Mouse (Mus musculus) A20 (cell line): Measurements from ENCODE around the gene Rpl24.
"Not testable (repeated sequence)": the region's sequence is repeated elsewhere in the genome, so short reads cannot be mapped to it uniquely, and the experiment has no call there.

Experiments used
- DNase-seq: peaks from one replicate; pipeline ENCODE4 v3.0.0-alpha.2; 2011; ENCODE audit warnings: low read depth, low spot score

The Rpl24 gene

DNA sequence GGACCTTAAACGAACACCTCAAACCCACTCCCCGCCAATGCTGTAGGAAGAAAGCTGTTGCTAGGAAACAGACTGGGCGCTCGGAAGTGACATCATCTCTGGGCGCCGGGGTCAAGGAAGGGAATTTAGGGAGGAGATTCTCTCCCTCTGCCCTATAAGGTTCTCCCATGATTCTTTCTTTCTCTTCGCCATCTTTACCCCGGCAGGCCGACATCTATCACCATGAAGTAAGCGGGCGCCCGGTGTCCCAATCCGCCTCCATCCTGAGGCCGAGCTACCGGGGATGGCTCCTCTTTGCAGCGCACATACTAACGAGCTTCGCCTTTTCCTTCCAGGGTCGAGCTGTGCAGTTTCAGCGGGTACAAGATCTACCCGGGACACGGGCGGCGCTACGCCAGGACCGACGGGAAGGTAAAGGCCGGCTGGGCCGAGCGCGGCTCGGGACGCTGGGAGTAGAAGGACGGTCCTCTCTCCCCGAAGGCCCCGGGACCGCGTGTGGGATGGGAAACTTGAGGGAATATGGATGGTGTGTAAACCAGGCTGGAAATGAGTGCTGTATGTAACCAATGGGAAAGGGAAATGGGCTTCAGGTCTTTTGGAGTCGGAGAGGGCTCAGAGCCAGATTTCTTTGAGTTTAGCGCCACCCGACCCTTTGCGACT is at the start of gene Rpl24:
Gene Rpl24 (plus strand): TSS at position 64 of the 660 bp plus-strand sequence.
- DNase-seq: peak; percentile 93

DNA sequence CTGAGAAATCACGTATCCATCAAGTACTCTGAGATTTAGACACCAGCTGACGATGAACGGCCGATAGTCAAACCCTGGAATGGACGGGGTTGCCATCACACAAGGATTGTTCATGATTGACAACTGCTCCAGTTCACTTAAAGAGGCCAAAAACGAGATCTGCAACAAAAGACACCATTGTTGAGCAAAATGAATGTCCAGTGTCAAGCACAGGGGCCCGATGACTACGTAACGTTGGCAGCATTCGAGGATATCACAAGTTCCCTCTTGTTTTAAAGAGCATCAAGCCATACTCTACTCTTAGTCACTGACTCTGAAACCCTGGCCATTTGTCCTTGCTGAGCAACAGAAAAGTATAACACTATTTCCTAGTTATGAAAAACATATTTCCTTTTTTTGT is 44.0 kb upstream of the Rpl24 start:
- no peak for DNase-seq

DNA sequence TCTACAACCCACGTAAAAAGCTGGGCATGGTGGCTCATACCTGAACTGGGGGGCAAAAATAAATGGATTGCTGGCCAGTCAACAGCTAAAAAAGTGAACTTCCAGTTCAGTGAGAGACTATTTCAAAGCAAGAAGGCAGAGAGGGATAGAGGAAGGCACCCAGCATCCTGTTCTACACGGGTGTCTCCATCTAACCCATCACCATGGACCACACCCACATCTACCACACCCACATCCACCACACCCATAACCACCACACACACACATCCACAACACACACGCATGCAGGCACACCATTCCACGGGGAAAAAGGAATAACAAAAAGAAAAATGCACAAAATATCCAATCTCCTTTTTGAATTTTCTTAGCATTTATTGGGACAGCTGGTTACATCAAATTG is 42.1 kb upstream of the Rpl24 start:
- DNase-seq: no peak

DNA sequence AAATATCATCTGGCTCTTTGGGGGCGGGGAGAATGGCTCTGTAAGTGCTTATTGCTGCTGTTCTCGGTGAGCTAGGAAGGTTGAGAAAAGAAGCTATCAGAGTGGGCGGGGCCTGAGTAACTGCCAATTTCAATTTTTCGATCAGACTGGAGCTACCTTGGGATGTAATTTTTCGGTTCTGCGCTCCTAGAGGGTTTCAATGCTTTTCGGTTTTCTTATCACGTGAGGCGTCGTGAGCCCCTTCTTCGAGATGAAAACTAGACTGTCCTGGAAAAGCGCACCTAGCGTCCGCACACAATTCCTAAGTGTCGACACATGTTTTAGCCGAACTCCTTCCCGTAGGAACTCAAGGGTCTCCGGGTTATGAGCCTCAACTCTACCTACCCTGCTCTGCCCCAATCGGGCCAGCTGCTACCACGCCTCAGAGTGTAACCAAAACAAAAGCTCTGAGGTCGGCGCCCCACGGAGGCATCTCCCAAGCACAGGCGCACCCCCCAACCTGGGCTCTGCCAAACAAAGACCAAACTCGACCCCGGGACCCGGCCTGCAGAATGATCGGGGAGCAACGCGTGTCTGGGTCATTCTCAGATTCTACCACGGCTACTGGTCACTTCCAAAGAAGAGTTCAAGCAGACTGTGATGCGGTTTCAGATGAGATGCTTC is 32.3 kb upstream of the Rpl24 start:
- peak; percentile 63 for DNase-seq

DNA sequence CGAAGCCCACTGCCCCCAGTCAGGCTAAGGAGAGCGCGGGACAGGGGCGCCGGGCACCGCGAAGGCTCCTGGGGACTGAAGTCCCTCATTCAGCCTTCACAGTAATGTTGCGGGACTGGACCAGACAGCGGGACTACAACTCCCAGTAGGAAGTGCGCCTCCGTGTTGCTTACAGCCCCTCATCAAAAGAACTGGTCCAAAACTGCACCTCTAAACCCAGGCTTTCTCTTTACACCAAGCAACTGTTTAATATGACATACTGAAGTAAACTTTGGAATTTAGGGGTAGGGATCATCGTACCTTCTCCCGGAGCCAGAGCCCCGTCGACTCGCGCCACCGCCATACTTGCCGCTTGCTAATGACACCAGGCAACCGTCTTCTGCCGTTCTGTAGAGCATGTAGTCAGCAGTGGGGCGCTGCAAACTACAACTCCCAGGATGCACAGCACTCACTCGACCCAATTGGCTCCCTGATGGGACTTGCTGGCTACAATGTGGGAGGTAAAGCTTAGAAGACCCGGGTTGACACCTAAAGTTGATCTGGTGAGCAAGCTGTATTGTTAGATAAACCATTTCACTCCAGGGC is 31.5 kb upstream of the Rpl24 start, which contains the start of gene Cep97:
Gene Cep97 (minus strand): TSS at position 403 of the 585 bp plus-strand sequence.
- DNase-seq: peak; percentile 97

DNA sequence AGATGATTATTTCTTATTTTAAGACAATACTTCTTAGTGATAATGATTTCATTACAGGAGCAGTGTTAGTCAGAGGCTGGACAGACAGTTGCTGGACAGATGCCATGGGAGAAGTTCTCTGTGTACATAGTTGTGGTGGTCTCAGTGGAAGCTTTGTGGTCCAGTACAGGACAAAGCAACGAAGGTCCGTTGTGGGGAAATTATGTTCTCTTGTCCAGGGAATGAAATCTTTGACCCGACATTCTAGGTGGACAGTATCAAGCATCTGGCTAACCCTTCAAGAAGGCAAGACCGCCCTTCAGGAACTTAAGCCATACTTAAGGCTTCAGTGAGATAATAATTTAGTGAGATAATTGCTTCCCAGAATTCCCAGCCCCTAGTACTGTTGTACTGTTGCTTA is 27.3 kb upstream of the Rpl24 start:
- DNase-seq: no peak

DNA sequence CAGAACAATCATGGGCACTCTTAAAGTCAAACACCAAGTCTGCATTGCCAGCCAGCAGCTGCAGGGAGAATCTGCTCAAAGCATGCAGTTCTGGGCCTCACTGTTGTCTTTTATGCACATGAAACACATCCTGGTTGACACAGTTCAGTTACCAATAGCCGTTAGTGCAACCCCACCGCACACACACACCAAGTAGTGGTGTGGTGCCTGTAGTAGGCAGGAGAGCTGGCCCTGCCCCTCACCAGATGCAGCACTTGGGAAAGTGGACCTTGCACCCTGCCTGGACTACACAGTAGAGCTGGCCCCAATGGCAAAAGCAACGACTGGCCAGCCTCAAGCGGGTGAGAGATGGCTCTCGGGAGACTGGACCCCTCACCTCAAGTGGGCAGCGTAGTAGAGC is 26.4 kb upstream of the Rpl24 start:
- DNase-seq: no peak

DNA sequence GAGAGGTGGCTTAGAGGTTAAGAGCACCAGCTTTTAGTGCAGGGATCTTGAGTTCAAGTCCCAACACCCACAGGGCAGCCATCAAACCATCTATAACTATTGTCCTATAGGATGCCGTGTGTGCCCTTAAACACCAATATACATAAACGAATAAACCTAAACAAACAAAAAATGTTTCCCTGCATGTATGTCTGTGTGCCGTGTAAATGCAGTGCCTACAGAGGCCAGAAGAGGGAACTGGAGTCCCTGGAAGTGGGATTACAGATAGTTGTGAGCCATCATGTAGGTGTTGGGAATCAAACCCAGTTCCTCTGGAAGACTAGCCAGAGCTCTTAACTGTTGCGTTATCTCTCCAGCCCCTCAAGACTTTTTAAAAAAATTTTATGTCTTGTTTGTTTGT is 25.3 kb upstream of the Rpl24 start:
- DNase-seq: no peak

DNA sequence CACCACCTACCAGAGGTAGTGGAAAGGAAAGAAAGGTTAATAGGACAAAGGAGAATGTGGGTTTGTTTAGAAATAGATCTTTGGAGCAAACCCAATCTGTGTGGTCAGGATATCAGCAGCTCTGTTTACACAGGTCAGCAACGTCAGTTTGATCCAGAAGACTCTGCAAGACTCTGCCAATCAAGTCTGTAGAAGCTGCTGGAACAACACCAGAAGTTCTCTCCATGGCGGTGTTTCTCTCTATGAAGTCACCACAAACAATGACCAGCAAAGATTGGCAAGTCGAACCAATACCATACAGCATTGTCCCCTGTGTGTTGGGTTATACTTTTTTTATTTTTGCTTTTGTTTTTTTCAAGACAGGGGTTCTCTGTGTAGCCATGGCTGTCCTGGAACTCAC is 18.8 kb upstream of the Rpl24 start:
- no peak for DNase-seq

DNA sequence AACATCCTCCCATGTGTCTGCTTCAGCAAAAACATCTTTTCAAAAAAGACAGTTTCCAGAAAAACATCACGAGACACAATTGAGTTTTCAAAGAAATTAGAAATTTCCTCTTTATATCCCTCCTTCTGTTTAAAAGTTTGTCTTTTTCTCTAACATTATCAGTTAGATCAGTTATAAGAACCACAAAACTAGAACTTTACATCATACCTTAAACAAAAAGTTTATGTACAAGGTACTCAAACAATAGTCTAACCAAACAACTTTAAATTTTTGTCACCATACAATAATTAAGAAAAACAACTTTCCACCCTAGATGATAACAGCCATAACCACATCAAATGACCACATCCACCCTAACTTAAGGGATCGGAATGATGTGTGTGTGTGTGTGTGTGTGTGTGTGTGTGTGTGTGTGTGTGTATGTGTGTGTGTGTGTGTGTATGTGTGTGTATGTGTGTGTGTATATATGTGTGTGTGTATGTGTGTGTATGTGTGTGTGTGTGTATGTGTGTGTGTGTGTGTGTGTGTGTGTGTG is 18.1 kb upstream of the Rpl24 start:
- not testable (repeated sequence) for DNase-seq

DNA sequence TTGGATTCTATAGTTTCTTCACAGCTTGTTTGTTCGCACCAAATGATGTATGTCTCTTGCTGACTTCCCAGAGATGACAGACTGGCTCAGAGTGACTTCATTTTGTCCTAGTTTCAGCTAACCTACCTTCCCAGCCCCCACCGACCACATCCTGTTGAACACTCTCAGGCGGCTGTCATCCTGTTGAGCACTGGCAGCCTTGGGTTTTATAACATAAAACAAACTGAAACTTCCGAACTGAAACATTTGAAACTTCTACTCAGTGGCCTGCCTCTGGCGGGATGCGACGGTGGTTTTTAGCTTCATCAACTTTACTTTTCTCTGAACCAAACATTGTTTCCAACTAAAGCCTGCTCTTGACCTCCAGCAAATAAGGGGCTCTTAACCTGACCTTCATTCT is 17.1 kb upstream of the Rpl24 start:
- peak; percentile 88 for DNase-seq

DNA sequence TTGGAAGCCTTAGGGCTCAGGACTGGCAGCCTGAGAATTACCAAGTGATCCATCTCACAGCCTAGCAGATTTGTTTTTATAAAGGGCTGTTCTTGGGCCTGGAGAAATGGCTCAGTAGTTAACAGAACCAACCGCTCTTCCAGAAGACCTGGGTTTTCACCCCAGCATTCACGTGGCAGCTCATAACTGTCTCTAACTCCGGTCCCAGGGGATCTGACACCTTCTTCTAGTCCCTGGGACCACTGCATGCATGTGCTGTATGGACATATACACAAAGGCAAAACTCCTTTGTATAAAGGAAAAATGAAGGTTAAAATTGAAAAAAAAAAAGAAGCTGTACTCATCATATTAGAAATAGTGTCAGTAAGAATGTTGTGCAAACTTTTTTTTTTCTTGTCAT is 15.6 kb upstream of the Rpl24 start:
- DNase-seq: peak; percentile 56

DNA sequence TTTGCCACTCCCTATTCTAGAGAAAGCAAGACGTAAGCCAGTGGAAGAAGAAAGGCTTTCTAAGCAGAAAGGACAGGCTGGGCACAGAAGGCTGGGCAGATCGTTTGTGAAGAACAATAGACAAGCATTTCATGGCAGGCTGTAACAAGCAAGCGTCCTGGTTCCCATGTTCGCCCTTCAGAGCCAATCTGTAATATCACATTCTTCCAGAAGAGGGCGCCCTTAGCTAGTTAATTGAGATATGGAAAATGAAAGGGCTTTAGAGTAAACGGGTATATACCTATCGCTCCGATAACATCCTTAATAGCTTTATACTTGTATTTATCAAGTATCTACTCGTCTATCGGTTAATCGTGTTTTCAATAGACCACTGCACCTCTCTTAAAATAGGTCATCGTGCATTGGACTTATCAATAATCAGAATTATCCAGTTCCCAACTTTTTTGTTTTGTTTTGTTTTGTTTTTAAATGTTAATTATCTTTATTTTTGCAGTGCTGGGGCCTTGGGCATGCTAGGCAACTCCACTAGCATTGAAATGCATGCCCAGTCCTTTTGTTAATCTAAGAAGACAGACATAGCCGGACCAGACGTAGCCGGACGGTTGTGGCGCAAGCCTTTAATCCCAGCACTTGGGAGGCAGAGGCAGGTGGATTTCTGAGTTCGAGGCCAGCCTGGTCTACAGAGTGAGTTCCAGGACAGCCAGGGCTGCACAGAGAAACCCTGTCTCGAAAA is 15.0 kb upstream of the Rpl24 start:
- DNase-seq: peak; percentile 96

DNA sequence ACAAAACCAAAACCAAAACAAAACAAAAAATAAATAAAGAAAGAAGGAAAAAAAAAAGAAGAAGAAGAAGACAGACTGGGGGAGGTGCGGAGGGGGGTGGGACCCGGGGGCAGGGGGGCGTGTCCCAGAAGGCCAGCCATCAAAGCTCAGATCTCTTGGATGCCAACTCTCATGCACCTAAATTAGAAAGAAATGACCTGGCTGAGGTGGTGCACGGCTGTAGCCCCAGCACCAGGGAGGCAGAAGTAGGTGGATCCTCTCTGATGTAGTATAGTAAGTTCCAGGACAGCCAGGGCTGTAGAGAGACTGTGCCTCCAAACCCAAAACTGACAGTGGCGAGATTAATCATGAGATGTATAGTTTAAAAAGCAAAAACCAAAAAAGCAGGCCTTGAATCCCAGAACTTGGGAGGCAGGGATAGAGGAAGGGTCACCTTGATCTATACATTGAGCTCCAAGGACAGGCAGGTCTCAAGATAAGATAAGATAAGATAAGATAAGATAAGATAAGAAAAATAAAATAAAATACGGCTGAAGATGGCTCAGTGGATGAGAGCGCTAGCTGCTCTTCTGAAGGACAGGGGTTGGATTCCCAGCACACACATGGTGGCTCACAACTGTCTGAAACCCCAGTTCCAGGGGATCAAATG is 14.3 kb upstream of the Rpl24 start:
- DNase-seq: peak; percentile 50

DNA sequence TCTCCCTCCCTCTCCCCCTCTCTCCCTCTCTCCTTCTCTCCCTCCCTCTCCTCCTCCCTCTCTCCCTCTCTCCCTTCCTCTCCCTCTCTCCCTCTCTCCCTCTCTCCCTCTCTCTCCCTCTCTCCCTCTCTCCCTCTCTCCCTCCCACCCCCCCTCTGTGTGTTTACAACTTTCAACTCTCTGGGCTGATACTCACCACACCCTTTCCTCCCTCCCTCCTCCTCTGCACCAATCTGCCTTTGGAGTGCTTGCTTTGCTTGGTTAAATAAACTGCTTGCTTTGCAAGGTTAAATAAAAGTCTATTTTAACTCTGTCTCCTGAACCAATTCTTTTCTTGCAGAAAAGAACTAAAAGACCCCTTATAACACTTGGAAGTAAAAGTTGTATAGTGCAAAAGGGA is 13.3 kb upstream of the Rpl24 start:
- no peak for DNase-seq

DNA sequence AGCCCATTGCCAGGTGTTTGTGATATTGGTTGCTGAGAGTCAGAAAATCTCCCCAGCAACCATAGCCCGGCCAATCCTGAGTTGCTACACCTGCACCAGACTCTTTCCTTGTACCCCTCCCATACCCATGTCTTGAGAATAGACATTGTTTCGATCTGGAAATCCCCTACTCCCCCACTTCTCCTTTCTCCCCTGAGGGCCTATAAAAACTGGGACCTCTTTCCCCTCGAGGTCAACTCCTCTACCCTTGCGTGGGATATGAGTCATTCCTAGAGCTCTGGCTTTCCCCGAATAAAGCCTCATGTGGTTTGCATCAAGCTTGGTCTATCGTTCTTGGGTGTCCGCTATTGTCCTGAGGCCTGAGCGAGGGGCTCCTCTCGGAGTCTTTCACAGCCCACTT is 11.9 kb upstream of the Rpl24 start:
- DNase-seq: peak; percentile 65

DNA sequence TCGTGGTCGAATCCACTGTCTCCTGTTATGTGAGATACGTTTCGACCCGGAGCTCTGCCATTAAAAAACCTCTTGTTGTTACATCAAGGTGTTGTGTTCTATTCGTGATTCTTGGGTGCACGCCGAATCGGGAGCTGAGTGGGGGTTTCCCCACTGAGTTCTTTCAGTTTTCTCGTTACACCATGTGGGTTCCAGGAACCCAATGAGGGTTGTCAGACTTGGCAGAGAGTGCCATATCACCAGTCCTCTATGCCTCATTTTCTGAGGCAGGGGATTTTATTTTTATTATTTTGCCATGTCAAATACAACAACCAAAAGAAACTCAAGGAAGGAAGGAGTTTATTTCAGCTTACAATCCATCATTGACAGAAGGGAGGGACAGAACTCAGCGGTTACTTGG is 3.0 kb upstream of the Rpl24 start:
- not testable (repeated sequence) for DNase-seq

DNA sequence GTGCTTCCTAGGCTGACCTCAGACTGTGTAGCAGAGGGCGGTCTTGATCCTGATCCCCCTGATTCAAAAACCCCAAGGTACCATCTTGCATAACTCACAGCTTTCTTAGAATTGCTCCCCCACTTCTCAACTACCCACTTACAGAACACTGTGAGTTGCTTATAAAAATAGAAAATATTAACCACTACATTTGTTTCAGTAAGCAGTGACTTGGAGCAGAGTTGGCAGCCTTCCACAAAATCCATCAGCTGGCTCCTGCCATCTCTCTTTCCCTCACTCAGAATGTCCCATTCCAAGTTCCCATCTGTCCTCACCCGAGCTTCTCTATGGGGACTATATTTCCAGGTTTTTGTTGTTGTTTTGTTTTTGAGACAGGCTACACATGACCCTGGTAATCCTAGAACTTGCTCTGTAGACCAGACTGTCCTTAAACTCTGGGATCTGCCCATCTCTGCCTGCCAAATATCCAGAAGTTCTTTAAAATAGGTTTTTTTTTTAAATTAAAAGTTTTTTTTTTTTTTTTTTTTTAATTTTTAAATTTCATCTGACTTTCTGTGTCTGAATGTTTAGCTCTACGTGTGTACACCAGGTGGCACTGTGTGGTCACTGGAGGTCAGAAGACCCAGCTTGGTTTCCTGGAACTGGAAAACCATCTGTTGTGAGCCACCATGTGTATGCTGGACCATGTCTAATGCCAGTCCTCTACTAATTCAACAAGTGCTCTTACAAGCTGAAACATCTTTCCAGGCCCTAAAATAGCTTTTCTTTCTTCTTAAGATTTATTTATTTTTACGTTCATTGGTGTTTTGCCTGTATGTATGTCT is 1.7 kb upstream of the Rpl24 start:
- DNase-seq: peak; percentile 75

DNA sequence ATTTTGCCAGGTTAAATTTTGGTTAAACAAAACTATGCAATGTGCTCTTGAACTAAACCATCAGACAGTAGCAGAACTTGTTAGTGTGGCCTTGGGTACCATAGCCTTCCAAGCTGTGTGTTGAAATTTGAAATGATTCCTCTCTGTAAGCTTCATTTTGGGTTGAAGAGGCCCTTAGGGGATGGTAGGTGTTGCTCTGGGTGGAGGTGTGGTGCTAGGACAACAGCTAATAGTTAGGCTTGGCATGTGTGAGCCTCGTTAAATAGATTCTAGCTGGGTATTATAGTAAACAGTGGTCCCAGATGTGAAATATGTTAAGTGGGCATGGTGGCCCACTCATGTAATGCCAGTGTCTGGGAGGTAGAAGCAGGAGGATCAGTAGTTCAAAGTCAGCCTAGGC is 1.1 kb downstream of the Rpl24 start:
- peak; percentile 34 for DNase-seq

DNA sequence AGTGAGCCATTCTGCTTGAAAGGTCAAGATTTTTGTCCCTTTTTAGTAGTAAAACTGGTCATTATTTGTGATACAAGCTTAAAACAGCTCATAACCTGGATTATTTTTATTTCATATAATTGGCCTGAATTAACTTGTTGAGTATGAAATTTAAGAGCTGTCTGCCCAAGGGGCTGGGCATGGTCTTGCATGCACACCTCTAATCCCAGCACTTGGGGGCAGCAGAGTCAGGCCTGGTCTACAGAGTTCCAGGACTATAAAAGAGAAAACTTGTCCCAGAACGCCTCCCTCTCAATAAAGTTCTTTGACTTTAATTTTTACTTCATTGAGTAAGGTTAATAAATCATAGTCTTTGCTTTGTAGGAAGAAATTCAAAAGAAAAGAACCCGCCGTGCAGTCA is 3.1 kb downstream of the Rpl24 start:
- DNase-seq: peak; percentile 62

DNA sequence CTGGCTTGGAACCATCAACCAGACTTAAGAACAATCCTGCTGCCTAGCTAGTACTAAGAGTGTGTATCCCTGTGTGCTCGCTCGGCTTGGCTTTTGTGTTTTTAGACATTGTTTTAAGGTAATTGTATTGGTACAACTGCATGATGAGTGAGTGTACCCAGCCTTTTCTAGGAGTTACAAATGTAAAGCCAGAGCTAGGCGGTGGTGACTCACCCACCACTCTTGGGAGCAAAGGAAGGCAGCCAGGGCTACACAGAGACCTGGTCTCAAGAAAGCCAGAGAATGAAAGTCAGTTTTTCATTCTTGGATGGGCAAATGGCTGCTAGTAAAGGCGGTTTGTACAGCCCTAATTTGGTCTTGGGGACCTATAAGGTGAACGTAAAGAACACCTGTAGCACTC is 4.3 kb downstream of the Rpl24 start:
- no peak for DNase-seq
